Comparison of ENCODE assay signal across 10 mouse cellular contexts in genomic region chr12:109617126-109617525, GRCm38 (mm10). TPM values are rescaled to one million over a fixed set of nuclear protein-coding genes. Genes with fewer than 3 reads are reported as not detected.
DNase-seq lines count a peak whose midpoint lies in the region; ATAC-seq lines count a peak whose summit lies in the region.
"Had no signal": no experiment of that assay in that cellular context is flagged by ENCODE, and none has a peak within 500 bp of the region (broad histone marks: within the 10 kb centered on the region; RNA-seq: fewer than 3 reads in every experiment).

No protein-coding gene starts in this region.

- H3K36me3 ChIP-seq in liver, embryonic 12.5 days = 0 out of 2 replicates have a peak, but pooled peaks cover 2% of the 10 kb centered on the region
- H3K36me3 ChIP-seq in embryonic facial prominence, embryonic 14.5 days (ENCODE audit: control insufficient read depth, insufficient read depth, low read length) = peaks cover 36% of the 10 kb centered on the region
- no peaks in the 10 kb centered on the region for H3K36me3 ChIP-seq in intestine, embryonic 16.5 days (ENCODE audit: control insufficient read depth, insufficient read depth, low read length)
- H3K36me3 ChIP-seq in stomach, embryonic 15.5 days = peaks cover 7% of the 10 kb centered on the region; the same call in 1 of the 2 replicates

- peak; percentile 33; the same call in 1 of the 2 replicates for ATAC-seq in liver, embryonic 12.5 days
- ATAC-seq in embryonic facial prominence, embryonic 14.5 days (ENCODE audit: low read depth) = peak; percentile 41; the same call in 1 of the 2 replicates
- ATAC-seq in intestine, embryonic 16.5 days = peak; percentile 60
- peak; percentile 44; the same call in 1 of the 2 replicates for ATAC-seq in stomach, embryonic 15.5 days (ENCODE audit: insufficient read depth, low FRiP score, low read depth)

- H3K27me3 ChIP-seq in liver, embryonic 12.5 days (replicated peaks) = peaks cover 25% of the 10 kb centered on the region
- peaks cover 7% of the 10 kb centered on the region; the same call in 1 of the 2 replicates for H3K27me3 ChIP-seq in embryonic facial prominence, embryonic 14.5 days (replicated peaks; ENCODE audit: control insufficient read depth, insufficient read depth, low read length)
- no peaks in the 10 kb centered on the region for H3K27me3 ChIP-seq in intestine, embryonic 16.5 days (replicated peaks; ENCODE audit: control insufficient read depth, insufficient read depth, low read length)
- H3K27me3 ChIP-seq in stomach, embryonic 15.5 days (replicated peaks) = no peaks in the 10 kb centered on the region

- no peak overlapping the region for H3K4me2 ChIP-seq in liver, embryonic 12.5 days
- H3K4me2 ChIP-seq in embryonic facial prominence, embryonic 14.5 days (ENCODE audit: low read depth, low read length) = 0 out of 2 replicates have a peak overlapping the region, but pooled peaks have one; percentile 23
- H3K4me2 ChIP-seq in intestine, embryonic 16.5 days (ENCODE audit: low read depth, low read length) = peak overlapping the region; percentile 12; the same call in 1 of the 2 replicates
- H3K4me2 ChIP-seq in stomach, embryonic 15.5 days = peak overlapping the region; percentile 24

- H3K9me3 ChIP-seq in liver, embryonic 12.5 days (replicated peaks) = no peaks in the 10 kb centered on the region
- no peaks in the 10 kb centered on the region for H3K9me3 ChIP-seq in embryonic facial prominence, embryonic 14.5 days (ENCODE audit: control insufficient read depth, low read length)
- no peaks in the 10 kb centered on the region for H3K9me3 ChIP-seq in intestine, embryonic 16.5 days (ENCODE audit: control insufficient read depth, low read length)
- no peaks in the 10 kb centered on the region for H3K9me3 ChIP-seq in stomach, embryonic 15.5 days

- no peaks in the 10 kb centered on the region for H3K4me1 ChIP-seq in liver, embryonic 12.5 days
- no peaks in the 10 kb centered on the region for H3K4me1 ChIP-seq in embryonic facial prominence, embryonic 14.5 days (ENCODE audit: control insufficient read depth, insufficient read depth, low read length)
- no peaks in the 10 kb centered on the region for H3K4me1 ChIP-seq in intestine, embryonic 16.5 days (ENCODE audit: control insufficient read depth, insufficient read depth, low read length)
- H3K4me1 ChIP-seq in stomach, embryonic 15.5 days = 0 out of 2 replicates have a peak, but pooled peaks cover 3% of the 10 kb centered on the region

- no peak overlapping the region for H3K4me3 ChIP-seq in liver, embryonic 12.5 days
- no peak overlapping the region for H3K4me3 ChIP-seq in embryonic facial prominence, embryonic 14.5 days (ENCODE audit: low read depth, low read length)
- H3K4me3 ChIP-seq in intestine, embryonic 16.5 days (ENCODE audit: low read length) = no peak overlapping the region
- no peak overlapping the region for H3K4me3 ChIP-seq in stomach, embryonic 15.5 days (replicated peaks)
- H3K4me3 ChIP-seq: layer of hippocampus, adult 2 months; myocyte had no signal

- WGBS in liver, embryonic 12.5 days (ENCODE audit: insufficient replicate concordance) = 52% methylated on average over 15 of the region's 15 CpGs
- 33% methylated on average over 13 of the region's 15 CpGs for WGBS in embryonic facial prominence, embryonic 14.5 days
- 48% methylated on average over 15 of the region's 15 CpGs for WGBS in intestine, embryonic 16.5 days
- WGBS in stomach, embryonic 15.5 days = 50% methylated on average over 15 of the region's 15 CpGs

- H3K9ac ChIP-seq in liver, embryonic 12.5 days = no peak overlapping the region
- peak overlapping the region; percentile 6; the same call in 1 of the 2 replicates for H3K9ac ChIP-seq in embryonic facial prominence, embryonic 14.5 days (ENCODE audit: low read depth, low read length)
- H3K9ac ChIP-seq in intestine, embryonic 16.5 days (ENCODE audit: low read depth, low read length) = no peak overlapping the region
- H3K9ac ChIP-seq in stomach, embryonic 15.5 days = no peak overlapping the region

- H3K27ac ChIP-seq in liver, embryonic 12.5 days = no peak overlapping the region
- no peak overlapping the region for H3K27ac ChIP-seq in embryonic facial prominence, embryonic 14.5 days (replicated peaks; ENCODE audit: low read depth, low read length)
- H3K27ac ChIP-seq in intestine, embryonic 16.5 days (ENCODE audit: low read length) = no peak overlapping the region
- H3K27ac ChIP-seq in stomach, embryonic 15.5 days = no peak overlapping the region
- H3K27ac ChIP-seq: layer of hippocampus, adult 2 months had no signal

- DNase-seq in liver = no peak
- peak; percentile 28 for DNase-seq in embryonic facial prominence, embryonic 14.5 days (ENCODE audit: low spot score)
- no peak for DNase-seq in kidney, postnatal 14 days
- DNase-seq in layer of hippocampus, adult 9-10 months (ENCODE audit: low spot score) = no peak
- DNase-seq: heart, postnatal 14 days had no signal

RNA-seq across cellular contexts. Expression of gene Rtl1, which starts 17.0 kb away (rescaled TPM):
- 1.2 and 1.4 TPM in 2 replicates for polyA plus RNA-seq in liver, embryonic 12.5 days (2016; fragmentation: Nextera tagmentation; extraction: Ambion mirVana)
- polyA plus RNA-seq in embryonic facial prominence, embryonic 14.5 days (2014; fragmentation: Nextera tagmentation; extraction: Ambion mirVana) = 5.0 TPM in 2 replicates
- 0.98 TPM in 2 replicates for polyA plus RNA-seq in intestine, embryonic 16.5 days (2015; fragmentation: Nextera tagmentation; extraction: Ambion mirVana)
- polyA plus RNA-seq in stomach, embryonic 15.5 days (2015; fragmentation: Nextera tagmentation; extraction: Ambion mirVana) = 1.7 and 2.4 TPM in 2 replicates
- polyA plus RNA-seq: myocyte had no signal
